Mouse (Mus musculus) left cerebral cortex, adult 6 months (tissue): ENCODE data around the gene Saa1. TPM values are rescaled to one million over a fixed set of nuclear protein-coding genes. Genes with fewer than 3 reads are reported as not detected.

Experiments used
- long read RNA-seq, 2 experiments: library from polyadenylated mRNA; unstranded; transcript quantifications; one replicate each; pipeline ENCODE4 v2.0.0; 2019 to 2020
- polyA plus RNA-seq: library from polyadenylated mRNA; unstranded; fragments of <200 nt; fragmentation: Nextera tagmentation; gene quantifications from 2 replicates; pipeline ENCODE4 v1.2.3, GENCODE M21; 2021

Saa1 gene
- polyA plus RNA-seq, result 0.13 TPM in 1 of 2 replicates, not detected in the other
- long read RNA-seq, experiment 1, result 0 reads
- long read RNA-seq, experiment 2, result 0 reads

GRCm38 (mm10) chr7:46742880-46743279 lies at the start of gene Saa1:
TSS of gene Saa1 (minus strand) at chr7:46742980.

GRCm38 (mm10) chr7:46751490-46751889 lies 8.7 kb upstream of the Saa1 start, which contains the start of gene Saa2:
TSS of gene Saa2 (plus strand) at chr7:46751790.

GRCm38 (mm10) chr7:46732458-46732857 lies 10.3 kb downstream of the Saa1 start, which contains the start of gene Saa4:
TSS of gene Saa4 (minus strand) at chr7:46732603.

GRCm38 (mm10) chr7:46715600-46715999 lies 27.2 kb downstream of the Saa1 start, which contains the start of gene Saa3:
TSS of gene Saa3 (minus strand) at chr7:46715700.

GRCm38 (mm10) chr7:46710390-46710844 lies 32.4 kb downstream of the Saa1 start, which contains the start of gene Saal1:
TSS of gene Saal1 (minus strand) at chr7:46710680.

Other genes starting within 250 kb of the Saa1 start
- 33.0 and 44.7 TPM in 2 replicates for gene Sergef, start 103.2 kb downstream of the Saa1 start, polyA plus RNA-seq
- gene Tph1, start 70.4 kb downstream of the Saa1 start, polyA plus RNA-seq, result 0.19 and 0.37 TPM in 2 replicates
- gene Saal1, start 32.3 kb downstream of the Saa1 start, polyA plus RNA-seq, result 8.4 and 12.0 TPM in 2 replicates
- gene Saa3, start 27.3 kb downstream of the Saa1 start, polyA plus RNA-seq, result not detected in 2 replicates
- gene Saa4, start 10.4 kb downstream of the Saa1 start, polyA plus RNA-seq, result not detected in 2 replicates
- not detected in 2 replicates for gene Saa2, start 8.8 kb upstream of the Saa1 start, polyA plus RNA-seq
- 3.5 and 3.7 TPM in 2 replicates for gene Hps5, start 53.1 kb upstream of the Saa1 start, polyA plus RNA-seq
- gene Gtf2h1, start 53.1 kb upstream of the Saa1 start, polyA plus RNA-seq, result 18.6 and 21.7 TPM in 2 replicates
- gene Ldha, start 98.5 kb upstream of the Saa1 start, polyA plus RNA-seq, result 853 and 1,022 TPM in 2 replicates
- 0.18 TPM in 1 of 2 replicates, not detected in the other for gene Ldhc, start 118.2 kb upstream of the Saa1 start, polyA plus RNA-seq
- gene Tsg101, start 177.0 kb upstream of the Saa1 start, polyA plus RNA-seq, result 241 and 242 TPM in 2 replicates
- gene Uevld, start 215.5 kb upstream of the Saa1 start, polyA plus RNA-seq, result 3.5 and 3.9 TPM in 2 replicates
- not detected in 2 replicates for gene Gm9999, start 240.6 kb upstream of the Saa1 start, polyA plus RNA-seq